Mouse (Mus musculus) colon, adult 2 months (tissue): ENCODE data around the gene Abhd10. TPM values are rescaled to one million over a fixed set of nuclear protein-coding genes. Genes with fewer than 3 reads are reported as not detected.

Experiments used
- polyA plus RNA-seq: library from polyadenylated mRNA; depleted of rRNA; stranded (reverse); fragments of >200 nt; gene quantifications from 2 replicates; pipeline ENCODE4 v1.2.3, GENCODE M21; 2012; rRNA removed

Abhd10 gene
- 3.2 TPM in 2 replicates for polyA plus RNA-seq

DNA sequence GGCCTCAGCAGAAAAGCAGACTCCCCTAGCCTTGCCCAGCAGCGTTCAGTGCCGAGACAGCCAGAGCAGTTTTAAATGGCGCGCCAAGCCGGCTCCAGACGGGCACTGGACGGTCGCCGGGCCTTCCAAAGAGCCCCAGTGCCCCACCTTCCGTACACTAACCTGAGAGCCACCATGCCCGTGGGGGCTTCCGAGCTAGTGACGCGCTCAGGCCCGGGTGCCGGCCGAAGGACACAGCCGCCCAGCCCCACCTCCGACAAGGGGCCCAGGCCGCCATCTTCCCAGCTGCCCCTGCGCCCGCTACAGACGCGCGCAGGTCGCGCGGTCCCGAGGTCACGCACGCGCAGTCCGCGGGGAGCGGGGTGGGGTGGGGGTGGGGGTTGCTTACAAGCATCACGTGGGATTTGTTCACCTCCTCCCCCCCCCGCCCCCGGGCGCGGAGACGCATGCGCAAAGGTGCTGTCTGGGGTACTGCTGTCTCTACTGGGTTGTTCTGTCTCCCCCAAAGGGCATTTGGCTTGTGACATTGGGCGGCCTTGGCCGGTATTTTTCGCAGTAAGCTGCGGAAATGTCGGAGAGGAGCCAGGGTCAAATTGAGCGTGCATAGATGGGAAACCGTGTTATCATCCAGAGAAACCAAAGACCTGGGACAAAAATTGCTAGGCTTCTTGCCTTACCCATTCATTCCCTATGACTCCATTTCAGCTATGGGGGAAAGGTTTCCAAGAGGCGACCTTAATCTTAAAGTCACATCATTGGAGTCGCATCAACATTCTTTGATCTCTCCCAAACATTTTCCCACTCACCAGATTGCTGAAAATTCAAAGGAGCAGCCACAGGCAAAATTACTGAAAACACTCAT lies at the start of gene Abhd10:
TSS of gene Abhd10 (minus strand) at position 341 of the 862 bp plus-strand sequence.

DNA sequence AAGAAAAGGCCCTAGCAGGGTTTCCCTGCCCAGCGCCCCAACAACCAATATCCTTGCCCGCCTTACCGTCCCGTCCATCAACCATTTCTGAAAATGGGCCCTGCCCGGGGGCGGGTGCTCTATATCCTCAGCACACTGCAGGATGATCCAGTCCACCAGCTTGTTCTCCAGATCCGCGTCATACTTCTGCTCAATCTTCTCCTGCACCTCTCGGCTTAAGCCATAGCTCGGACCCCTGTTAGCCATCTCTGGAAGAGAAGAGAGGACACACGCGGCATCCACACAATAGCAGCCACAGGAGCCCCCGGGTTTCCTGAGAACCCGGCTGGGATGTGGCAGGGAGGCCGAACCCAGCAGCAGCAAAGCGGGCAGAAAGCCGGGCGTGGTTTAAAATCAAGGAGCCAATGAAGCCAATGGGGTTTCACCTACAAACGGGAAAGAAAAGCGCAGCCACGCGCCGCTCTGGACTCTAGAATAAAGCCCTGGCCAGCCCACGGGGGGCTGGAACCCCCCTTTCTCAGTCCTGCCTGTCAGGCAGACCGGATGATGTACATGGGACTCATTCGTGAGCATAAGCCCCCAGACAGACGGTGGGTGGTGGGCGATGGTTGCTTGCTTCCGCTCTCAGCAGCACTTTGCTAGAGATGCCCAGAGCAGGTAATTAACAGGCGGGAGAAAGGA lies 18.6 kb downstream of the Abhd10 start, which contains the start of gene Tagln3:
TSS of gene Tagln3 (minus strand) at position 548 of the 681 bp plus-strand sequence.

DNA sequence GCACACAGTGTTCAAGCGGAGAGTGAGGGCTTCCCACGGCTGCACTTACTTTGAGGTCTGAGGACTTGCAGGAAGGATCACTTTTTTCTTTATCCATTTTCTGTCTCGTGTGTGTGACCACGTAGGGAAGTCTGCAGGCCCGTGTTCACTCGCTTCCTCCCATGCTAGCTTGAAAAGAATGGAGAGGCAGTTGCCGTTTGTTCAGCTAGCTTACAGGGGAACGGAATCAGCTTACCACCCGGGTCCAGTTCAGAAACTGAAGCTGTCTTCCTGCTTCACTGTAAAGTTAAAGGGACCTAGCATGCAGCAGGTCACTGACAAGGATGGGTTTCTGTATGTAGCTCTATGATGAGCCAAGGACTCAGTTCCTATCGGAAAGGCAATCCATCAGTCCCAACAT lies 49.2 kb downstream of the Abhd10 start, which contains the start of gene Tmprss7:
TSS of gene Tmprss7 (minus strand) at position 101 of the 400 bp plus-strand sequence.

Other genes with a start within 250 kb of the Abhd10 start
- gene Gm609, start 250.0 kb downstream of the Abhd10 start, polyA plus RNA-seq, result 1.7 and 3.3 TPM in 2 replicates
- not detected in 2 replicates for gene Gm17783, start 210.9 kb downstream of the Abhd10 start, polyA plus RNA-seq
- gene Slc9c1, start 207.6 kb downstream of the Abhd10 start, polyA plus RNA-seq, result not detected in 2 replicates
- 0.09 and 0.12 TPM in 2 replicates for gene Gcsam, start 132.6 kb downstream of the Abhd10 start, polyA plus RNA-seq
- gene BC016579, start 88.9 kb downstream of the Abhd10 start, polyA plus RNA-seq, result 4.0 and 5.5 TPM in 2 replicates
- gene Tmprss7, start 49.3 kb downstream of the Abhd10 start, polyA plus RNA-seq, result 0.20 and 0.71 TPM in 2 replicates
- gene Tagln3, start 18.3 kb downstream of the Abhd10 start, polyA plus RNA-seq, result 2.0 and 2.5 TPM in 2 replicates
- gene Phldb2, start 210.6 kb upstream of the Abhd10 start, polyA plus RNA-seq, result 4.0 and 6.9 TPM in 2 replicates